Mouse (Mus musculus): ENCODE measurements around the gene Otulin. TPM values are rescaled to one million over a fixed set of nuclear protein-coding genes. Genes with fewer than 3 reads are reported as not detected.

The Otulin gene
- polyA plus RNA-seq, 1 experiment from 2014 or later, result 32.2 TPM

DNA sequence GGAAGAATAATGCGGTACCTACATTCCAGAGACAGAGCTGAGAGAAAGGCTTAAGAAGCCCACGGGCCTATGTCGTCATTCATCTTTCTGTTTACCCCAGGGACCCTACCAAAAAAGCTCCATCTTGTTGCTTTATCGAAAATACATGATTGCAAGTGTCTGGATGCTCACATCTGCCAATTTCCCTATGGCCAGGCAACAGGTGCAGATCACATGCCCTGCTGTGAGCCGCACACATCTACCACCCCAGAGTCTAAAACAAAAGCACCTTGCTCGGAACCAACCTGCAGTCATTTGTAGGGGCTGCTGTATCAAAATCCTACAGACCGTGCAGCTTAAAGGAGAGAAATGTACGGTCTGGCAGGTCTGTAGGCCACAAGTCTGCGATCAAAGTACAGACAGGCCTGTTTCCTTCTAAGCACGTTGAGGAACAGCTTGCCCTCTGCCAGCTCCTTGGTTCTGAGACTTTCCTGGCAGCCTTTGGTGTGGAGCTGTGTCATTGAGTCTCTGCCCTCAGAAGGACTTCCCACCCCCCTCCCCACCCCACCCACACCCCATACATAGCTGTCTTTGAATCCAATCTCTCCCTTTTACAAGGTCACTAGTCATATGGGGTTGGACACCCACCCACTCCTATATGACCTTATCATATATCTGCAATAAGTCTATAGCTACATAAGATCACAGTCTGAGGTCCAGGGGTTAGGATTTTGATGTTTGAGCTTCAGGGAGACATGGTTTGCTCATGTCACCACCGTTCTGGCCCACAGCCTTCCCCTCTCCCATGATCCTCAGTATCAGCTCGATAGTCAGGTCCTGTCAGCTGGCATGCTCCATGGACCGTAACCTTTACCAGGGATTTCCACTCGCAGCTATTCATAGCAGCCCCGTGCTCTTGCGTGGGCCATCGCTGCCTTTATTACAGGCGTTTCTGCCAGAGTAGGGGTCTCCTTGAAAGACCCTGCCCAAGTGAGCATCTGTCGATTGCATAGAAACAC, 79.1 kb downstream of the Otulin start:
- Histone ChIP-seq H3K4me1 (no peaks in the 10 kb centered on the region), H3K4me3 (replicated peaks) (no peak overlapping the region), H3K36me3 (no peaks in the 10 kb centered on the region), H3K9ac (no peak overlapping the region), H3K27ac (no peak overlapping the region), H3K27me3 (no peaks in the 10 kb centered on the region), H3K9me3 (replicated peaks) (no peaks in the 10 kb centered on the region), H3K4me2 (no peak overlapping the region)
- no peak for ATAC-seq (replicated peaks; ENCODE audit: low FRiP score)
- WGBS, result 86% methylated on average over 19 of the region's 19 CpGs

DNA sequence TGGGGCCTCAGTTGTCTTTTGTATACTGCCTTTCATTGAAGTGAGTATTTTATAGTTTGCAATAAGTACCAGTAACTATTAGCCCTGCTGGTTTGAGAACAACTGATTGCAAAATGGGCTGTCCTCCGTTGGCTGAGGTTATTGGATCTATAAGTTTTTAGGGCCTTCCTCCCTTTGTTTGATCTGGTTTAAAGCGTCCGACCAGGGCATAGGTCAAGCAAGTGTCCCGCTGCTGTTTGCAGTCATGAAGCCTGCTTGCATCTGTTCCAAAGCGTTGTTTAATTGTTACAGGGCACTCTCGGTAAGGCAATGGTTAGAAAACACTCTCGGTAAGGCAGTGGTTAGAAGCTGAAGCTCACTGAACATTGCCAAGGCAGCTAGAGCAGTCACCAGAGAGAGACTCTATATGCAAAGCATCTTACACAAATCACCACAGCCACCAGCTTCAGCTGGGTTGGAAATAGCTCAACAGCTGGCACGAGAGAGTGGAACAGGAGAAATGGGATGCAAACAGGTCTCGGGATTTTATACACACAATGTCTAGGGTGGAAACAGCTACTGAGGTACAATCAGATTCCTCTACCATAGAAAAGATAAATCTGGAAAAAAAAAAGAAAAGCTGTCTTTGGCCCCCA, 80.0 kb downstream of the Otulin start:
- WGBS, result 45% methylated on average over 9 of the region's 9 CpGs
- no peak overlapping the region for H3K4me3 ChIP-seq (replicated peaks)
- no peak for ATAC-seq (replicated peaks; ENCODE audit: low FRiP score)
- no peak overlapping the region for H3K27ac ChIP-seq
- no peaks in the 10 kb centered on the region for H3K9me3 ChIP-seq (replicated peaks)
- H3K4me1 ChIP-seq, result no peaks in the 10 kb centered on the region
- H3K4me2 ChIP-seq, result no peak overlapping the region
- no peaks in the 10 kb centered on the region for H3K36me3 ChIP-seq
- H3K27me3 ChIP-seq, result no peaks in the 10 kb centered on the region
- H3K9ac ChIP-seq, result no peak overlapping the region

DNA sequence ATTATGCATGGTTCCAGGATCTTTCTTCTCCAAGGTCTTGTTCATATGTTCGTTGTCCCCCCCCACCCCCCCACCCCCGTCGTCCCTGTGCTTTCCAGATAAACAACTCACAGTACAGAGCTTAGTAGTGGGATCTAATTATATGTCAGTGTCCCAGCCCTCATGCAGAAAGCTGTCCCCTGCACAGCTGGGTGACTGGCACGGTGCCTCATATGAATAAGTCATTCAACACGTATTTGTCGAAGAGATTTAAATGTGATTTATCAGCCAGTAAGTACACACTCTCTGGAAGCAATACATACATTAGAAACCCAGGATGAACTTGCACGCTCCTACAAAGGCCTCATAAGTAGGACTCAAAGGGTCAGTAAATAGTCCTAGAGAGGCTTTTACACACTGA, 80.6 kb downstream of the Otulin start:
- 68% methylated on average over 7 of the region's 7 CpGs for WGBS
- Histone ChIP-seq H3K27me3 (no peaks in the 10 kb centered on the region), H3K27ac (no peak overlapping the region), H3K9ac (no peak overlapping the region), H3K4me1 (no peaks in the 10 kb centered on the region), H3K4me3 (replicated peaks) (no peak overlapping the region), H3K36me3 (no peaks in the 10 kb centered on the region), H3K9me3 (replicated peaks) (no peaks in the 10 kb centered on the region), H3K4me2 (no peak overlapping the region)
- no peak for ATAC-seq (replicated peaks; ENCODE audit: low FRiP score)

DNA sequence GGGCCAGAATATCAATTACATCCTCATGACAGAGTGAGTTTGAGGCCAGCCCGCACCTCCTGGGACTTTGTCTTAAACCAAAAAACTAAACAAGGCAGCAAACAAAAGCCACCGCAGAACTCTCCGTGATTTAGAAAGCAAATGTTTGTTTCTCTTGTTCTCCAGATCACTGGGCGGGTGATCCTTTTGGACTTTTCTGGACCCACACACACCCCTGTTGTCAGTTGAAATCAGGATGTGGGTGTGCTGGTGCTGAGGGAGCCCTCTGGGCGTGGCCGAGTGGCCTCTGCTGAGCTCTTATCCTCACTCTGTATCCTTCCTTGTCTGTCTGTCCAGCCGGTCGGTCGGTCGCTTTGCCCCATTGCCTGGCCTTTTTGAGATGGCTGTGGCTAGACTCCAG, 81.4 kb downstream of the Otulin start:
- Histone ChIP-seq H3K36me3 (no peaks in the 10 kb centered on the region), H3K27ac (no peak overlapping the region), H3K4me3 (replicated peaks) (no peak overlapping the region), H3K4me1 (no peaks in the 10 kb centered on the region), H3K9ac (no peak overlapping the region), H3K4me2 (no peak overlapping the region), H3K9me3 (replicated peaks) (no peaks in the 10 kb centered on the region), H3K27me3 (no peaks in the 10 kb centered on the region)
- 86% methylated on average over 10 of the region's 10 CpGs for WGBS
- ATAC-seq (replicated peaks; ENCODE audit: low FRiP score), result no peak

DNA sequence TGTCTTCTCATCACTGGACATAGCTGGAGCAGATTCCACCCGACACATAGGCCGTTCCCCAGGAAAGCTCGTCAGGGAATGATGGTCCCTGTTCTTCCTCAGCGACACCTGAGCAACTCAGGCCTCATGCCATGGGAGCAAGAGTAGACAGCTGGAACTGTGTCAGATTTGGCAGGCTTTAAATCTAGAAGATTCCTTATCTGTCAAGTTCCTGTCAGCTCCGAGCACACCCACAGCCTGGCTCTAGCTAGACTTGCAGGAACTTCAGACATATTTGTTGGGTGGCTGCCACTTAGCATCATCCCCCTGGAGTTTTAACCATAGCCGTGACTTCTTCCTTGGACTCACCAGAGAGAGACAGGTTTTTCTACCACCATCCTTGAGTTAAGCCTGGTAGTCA, 82.4 kb downstream of the Otulin start:
- no peaks in the 10 kb centered on the region for H3K4me1 ChIP-seq
- ATAC-seq (replicated peaks; ENCODE audit: low FRiP score), result no peak
- no peak overlapping the region for H3K4me3 ChIP-seq (replicated peaks)
- H3K4me2 ChIP-seq, result no peak overlapping the region
- no peak overlapping the region for H3K9ac ChIP-seq
- no peaks in the 10 kb centered on the region for H3K9me3 ChIP-seq (replicated peaks)
- no peaks in the 10 kb centered on the region for H3K27me3 ChIP-seq
- 88% methylated on average over 6 of the region's 6 CpGs for WGBS
- H3K27ac ChIP-seq, result no peak overlapping the region
- no peaks in the 10 kb centered on the region for H3K36me3 ChIP-seq

DNA sequence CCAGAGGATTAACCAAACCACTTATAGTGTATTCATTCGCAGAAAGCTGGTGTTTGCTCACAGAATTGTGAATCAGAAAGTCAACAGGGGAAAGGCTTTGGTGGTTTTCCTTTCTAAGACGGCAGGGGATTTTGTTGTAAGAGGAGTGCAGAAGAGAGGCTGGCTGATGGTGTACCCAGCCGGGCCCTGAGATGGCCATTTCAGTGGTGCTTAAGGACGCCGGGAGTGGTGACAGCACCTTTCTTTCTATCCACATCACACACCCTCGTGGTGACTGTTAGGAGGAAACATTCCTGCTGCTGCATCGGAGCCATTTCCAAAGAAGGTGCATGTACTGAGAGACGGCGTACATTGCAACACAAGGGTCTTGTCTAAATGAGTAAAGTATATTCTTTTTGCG, 85.3 kb downstream of the Otulin start:
- ATAC-seq (replicated peaks; ENCODE audit: low FRiP score), result no peak
- H3K4me1 ChIP-seq, result no peaks in the 10 kb centered on the region
- no peaks in the 10 kb centered on the region for H3K9me3 ChIP-seq (replicated peaks)

DNA sequence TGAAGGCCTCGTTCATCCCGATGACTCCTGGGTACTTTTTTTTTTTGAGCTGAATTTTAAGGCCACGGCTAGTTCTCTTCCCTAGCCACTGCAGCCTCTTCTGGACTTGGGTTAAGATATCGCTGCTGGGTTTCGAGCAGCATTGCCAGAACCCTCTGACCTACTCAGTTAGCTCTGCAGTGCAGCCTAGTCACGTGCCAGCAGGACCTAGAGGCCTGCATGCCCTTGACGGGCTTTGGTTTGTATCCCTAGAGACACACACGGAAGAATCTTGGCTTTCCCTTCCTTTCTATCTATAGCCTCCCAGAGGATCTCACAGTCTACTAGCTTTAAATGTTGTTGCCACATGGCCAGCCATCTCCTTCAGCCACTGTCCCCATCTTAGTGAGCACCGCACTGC, 90.7 kb downstream of the Otulin start:
- no peak overlapping the region for H3K9ac ChIP-seq
- ATAC-seq (replicated peaks; ENCODE audit: low FRiP score), result no peak
- 90% methylated on average over 9 of the region's 9 CpGs for WGBS

More for the DNA sequence above, 85.3 kb downstream of the Otulin start:
- 93% methylated on average over 10 of the region's 10 CpGs for WGBS
- Histone ChIP-seq H3K27ac (no peak overlapping the region), H3K9ac (no peak overlapping the region), H3K4me2 (no peak overlapping the region), H3K36me3 (no peaks in the 10 kb centered on the region), H3K27me3 (no peaks in the 10 kb centered on the region), H3K4me3 (replicated peaks) (no peak overlapping the region)

DNA sequence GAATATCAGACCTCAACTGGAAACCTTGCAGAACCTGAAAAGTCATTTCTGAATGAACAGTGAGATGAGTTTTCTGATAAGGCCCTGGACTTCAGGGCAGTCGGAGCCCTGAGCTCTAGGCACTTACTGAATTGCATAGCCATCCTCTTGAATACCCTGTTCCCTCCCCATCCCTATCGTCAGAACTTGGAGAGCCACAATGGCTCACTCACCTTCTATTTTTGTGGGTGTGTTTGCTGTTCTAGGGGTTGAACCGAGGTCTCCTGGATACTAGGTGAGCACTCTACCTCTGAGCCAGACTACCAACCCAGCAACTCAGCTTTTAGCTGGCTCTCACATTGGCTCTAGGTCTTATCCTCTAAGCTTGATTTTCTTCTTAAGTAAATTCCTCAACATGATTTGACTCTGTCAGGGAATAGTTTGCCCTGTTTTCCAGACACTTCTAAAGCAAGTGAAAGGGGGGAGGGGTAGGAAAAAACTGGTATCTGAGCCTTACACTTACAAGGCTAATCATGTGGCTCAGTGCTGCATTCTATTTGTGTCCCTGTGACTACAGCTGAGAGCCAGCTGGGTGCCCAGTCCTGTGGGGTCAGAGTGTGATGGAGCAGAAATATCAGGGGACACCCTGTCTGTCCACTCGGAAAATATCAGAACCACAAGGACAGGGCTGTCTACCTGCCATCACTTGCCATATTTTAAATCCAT, 92.8 kb downstream of the Otulin start:
- H3K36me3 ChIP-seq, result no peaks in the 10 kb centered on the region
- no peak overlapping the region for H3K4me3 ChIP-seq (replicated peaks)
- no peak overlapping the region for H3K4me2 ChIP-seq
- no peaks in the 10 kb centered on the region for H3K27me3 ChIP-seq
- 64% methylated on average over 4 of the region's 4 CpGs for WGBS
- H3K9ac ChIP-seq, result no peak overlapping the region
- peaks cover 26% of the 10 kb centered on the region for H3K4me1 ChIP-seq
- no peak for ATAC-seq (replicated peaks; ENCODE audit: low FRiP score)
- H3K27ac ChIP-seq, result no peak overlapping the region
- H3K9me3 ChIP-seq (replicated peaks), result no peaks in the 10 kb centered on the region

More for the DNA sequence above, 90.7 kb downstream of the Otulin start:
- Histone ChIP-seq H3K36me3 (no peaks in the 10 kb centered on the region), H3K9me3 (replicated peaks) (no peaks in the 10 kb centered on the region), H3K4me3 (replicated peaks) (no peak overlapping the region), H3K4me2 (no peak overlapping the region), H3K27me3 (no peaks in the 10 kb centered on the region), H3K27ac (no peak overlapping the region), H3K4me1 (peaks cover 26% of the 10 kb centered on the region)

DNA sequence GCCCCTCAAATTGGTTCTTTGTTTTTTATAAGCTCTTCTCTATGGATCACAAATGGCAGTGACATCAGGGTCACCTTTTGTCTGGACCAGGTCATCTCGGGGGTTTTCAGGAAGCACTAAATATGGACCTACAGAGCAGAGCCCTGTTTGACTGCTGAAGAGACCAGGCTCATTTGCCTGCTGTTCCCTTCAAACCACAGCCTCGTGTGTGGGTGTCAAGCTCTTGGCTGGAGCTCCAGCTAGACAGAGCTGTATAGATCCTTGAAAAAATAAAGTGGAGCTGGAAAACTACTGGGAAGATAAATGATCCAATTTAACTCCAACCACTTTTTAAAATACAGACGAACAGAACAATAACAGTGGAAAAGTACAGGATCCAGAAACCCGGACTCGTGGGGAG, 93.7 kb downstream of the Otulin start:
- Histone ChIP-seq H3K36me3 (no peaks in the 10 kb centered on the region), H3K9ac (no peak overlapping the region), H3K4me2 (no peak overlapping the region), H3K9me3 (replicated peaks) (no peaks in the 10 kb centered on the region), H3K4me1 (peaks cover 26% of the 10 kb centered on the region), H3K27ac (peak overlapping the region; percentile 24; the same call in 1 of the 2 replicates), H3K27me3 (no peaks in the 10 kb centered on the region), H3K4me3 (replicated peaks) (no peak overlapping the region)
- ATAC-seq (replicated peaks; ENCODE audit: low FRiP score), result peak; percentile 57; the same call in 1 of the 2 replicates
- 24% methylated on average over 5 of the region's 5 CpGs for WGBS

DNA sequence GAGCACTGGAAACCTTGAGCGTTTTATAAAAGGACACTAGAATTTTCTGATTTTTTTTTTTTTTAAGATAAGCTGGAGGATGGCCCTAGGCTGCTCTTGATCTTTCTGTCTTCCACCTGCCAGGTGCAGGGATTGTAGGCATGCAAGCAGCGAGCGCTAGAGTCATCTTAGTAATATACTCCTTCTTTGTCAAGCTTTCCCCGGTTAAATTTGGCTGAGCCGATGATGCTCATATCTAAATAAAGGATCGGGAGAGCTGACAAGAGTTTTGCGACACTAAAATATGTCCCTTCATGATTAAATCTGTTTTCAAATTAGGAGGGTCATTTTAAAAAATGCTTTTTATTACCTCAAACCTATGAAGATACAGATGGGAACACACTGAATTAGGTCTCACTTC, 94.3 kb downstream of the Otulin start:
- no peak overlapping the region for H3K4me2 ChIP-seq
- H3K9ac ChIP-seq, result no peak overlapping the region
- no peak overlapping the region for H3K4me3 ChIP-seq (replicated peaks)
- no peaks in the 10 kb centered on the region for H3K9me3 ChIP-seq (replicated peaks)
- no peaks in the 10 kb centered on the region for H3K36me3 ChIP-seq
- H3K4me1 ChIP-seq, result peaks cover 26% of the 10 kb centered on the region
- H3K27ac ChIP-seq, result no peak overlapping the region
- no peak for ATAC-seq (replicated peaks; ENCODE audit: low FRiP score)
- no peaks in the 10 kb centered on the region for H3K27me3 ChIP-seq
- 81% methylated on average over 7 of the region's 7 CpGs for WGBS

DNA sequence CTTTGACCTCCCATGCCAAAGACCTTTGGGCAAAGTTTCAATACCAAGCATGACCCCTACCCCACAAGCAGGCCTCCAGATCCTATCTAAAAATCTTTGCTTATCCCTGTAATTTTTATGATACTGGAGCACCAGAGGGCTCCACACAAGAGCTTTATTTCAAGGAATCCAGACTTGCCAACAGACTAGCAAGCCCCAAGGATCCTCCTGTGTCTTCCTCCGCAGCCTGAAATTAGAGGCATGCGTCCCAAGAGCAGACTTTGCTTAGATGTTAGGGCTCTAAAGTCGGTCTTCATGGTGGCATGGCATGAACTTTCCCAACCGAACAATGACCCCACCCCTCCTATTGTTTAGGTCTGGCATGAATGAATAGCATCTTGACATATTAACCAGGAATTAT, 94.8 kb downstream of the Otulin start:
- Histone ChIP-seq H3K4me2 (no peak overlapping the region), H3K27ac (no peak overlapping the region), H3K4me3 (replicated peaks) (no peak overlapping the region), H3K36me3 (no peaks in the 10 kb centered on the region), H3K9ac (no peak overlapping the region), H3K27me3 (no peaks in the 10 kb centered on the region), H3K9me3 (replicated peaks) (no peaks in the 10 kb centered on the region), H3K4me1 (peaks cover 26% of the 10 kb centered on the region)
- WGBS, result 86% methylated on average over 4 of the region's 4 CpGs
- no peak for ATAC-seq (replicated peaks; ENCODE audit: low FRiP score)

DNA sequence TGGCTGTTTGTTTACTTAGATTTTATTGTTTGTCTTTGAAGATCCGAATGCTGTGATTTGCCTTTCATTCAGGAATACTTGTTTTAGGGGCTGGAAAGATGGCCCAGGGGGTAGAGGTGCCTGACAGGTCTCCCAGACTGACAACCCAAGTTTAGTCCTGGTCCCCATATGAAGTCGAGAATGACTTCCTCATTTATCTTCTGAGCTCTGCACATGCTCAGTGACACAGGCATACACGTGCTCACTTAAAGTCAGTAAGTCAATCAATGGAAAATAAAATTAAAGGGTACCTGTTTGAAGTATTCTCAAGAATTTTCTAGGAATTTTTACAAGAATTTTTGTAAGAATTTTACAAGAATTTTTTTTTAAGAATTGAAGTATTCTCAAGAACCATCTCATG, 97.5 kb downstream of the Otulin start:
- H3K4me3 ChIP-seq (replicated peaks), result no peak overlapping the region
- no peaks in the 10 kb centered on the region for H3K9me3 ChIP-seq (replicated peaks)
- ATAC-seq (replicated peaks; ENCODE audit: low FRiP score), result no peak
- no peak overlapping the region for H3K27ac ChIP-seq
- no peaks in the 10 kb centered on the region for H3K36me3 ChIP-seq
- peaks cover 18% of the 10 kb centered on the region for H3K4me1 ChIP-seq
- H3K9ac ChIP-seq, result no peak overlapping the region
- H3K4me2 ChIP-seq, result no peak overlapping the region
- WGBS, result 44% methylated on average over 3 of the region's 3 CpGs
- no peaks in the 10 kb centered on the region for H3K27me3 ChIP-seq
